Comparison of ENCODE assay signal across 7 mouse cellular contexts in the genomic region with DNA sequence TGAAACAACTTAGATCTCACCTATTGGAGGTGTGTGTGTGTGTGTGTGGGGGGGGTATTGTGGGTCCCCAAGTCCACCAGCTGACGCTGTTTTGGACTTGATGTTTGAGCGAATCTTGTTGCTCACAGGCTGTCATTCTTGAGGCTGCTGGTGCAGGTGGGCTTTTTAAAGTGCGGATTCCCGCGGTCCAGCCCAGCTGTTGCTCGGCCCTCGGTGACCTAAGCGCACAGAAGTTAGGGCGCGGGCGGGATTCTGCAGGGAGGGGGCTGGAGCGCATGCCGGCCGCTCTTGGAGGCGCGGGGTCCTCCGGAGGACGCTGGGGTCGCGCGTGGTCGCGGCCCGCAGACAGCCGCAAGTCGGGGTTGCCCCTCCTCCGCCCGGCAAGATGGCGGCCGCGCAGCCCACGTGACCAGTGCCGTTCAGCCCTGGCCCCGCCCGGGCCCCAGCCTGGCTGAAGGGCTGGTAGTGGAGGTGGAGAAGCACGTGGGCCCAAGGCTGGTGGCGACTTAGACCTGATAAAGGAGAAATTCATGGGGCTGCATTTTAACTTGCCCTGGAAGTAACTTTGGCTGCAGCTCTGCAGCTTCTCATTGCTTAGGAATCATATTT. TPM values are rescaled to one million over a fixed set of nuclear protein-coding genes. Genes with fewer than 3 reads are reported as not detected.
DNase-seq lines count a peak whose midpoint lies in the region; ATAC-seq lines count a peak whose summit lies in the region.

No protein-coding gene starts in this region.

- under 1% methylated on average over 37 of the region's 37 CpGs for WGBS in limb, embryonic 10.5 days
- 0% methylated on average over 34 of the region's 37 CpGs for WGBS in midbrain, embryonic 12.5 days

- H3K4me2 ChIP-seq in midbrain, embryonic 12.5 days (replicated peaks) = peak overlapping the region; percentile 96

- no peaks in the 10 kb centered on the region for H3K9me3 ChIP-seq in limb, embryonic 10.5 days (replicated peaks)
- H3K9me3 ChIP-seq in midbrain, embryonic 12.5 days = no peaks in the 10 kb centered on the region

- no peaks in the 10 kb centered on the region for H3K36me3 ChIP-seq in limb, embryonic 10.5 days
- no peaks in the 10 kb centered on the region for H3K36me3 ChIP-seq in midbrain, embryonic 12.5 days

- H3K27ac ChIP-seq in limb, embryonic 10.5 days = peak overlapping the region; percentile 92
- H3K27ac ChIP-seq in midbrain, embryonic 12.5 days (replicated peaks) = peak overlapping the region; percentile 52; the same call in 1 of the 2 replicates

- peak; percentile 82 for DNase-seq in adrenal gland, adult 8-10 months
- peak; percentile 89 for DNase-seq in embryo, embryonic 9.5 days (ENCODE audit: extremely low spot score)
- DNase-seq in kidney, adult 11 months = peak; percentile 87
- peak; percentile 93 for DNase-seq in limb, embryonic 10.5 days (ENCODE audit: low spot score)
- peak; percentile 86 for DNase-seq in skeletal muscle tissue, adult 2 months (ENCODE audit: low read depth, low spot score)

- H3K27me3 ChIP-seq in limb, embryonic 10.5 days (ENCODE audit: low read depth, poor library complexity, severe bottlenecking) = peaks cover 9% of the 10 kb centered on the region; the same call in 1 of the 2 replicates
- no peaks in the 10 kb centered on the region for H3K27me3 ChIP-seq in midbrain, embryonic 12.5 days

- ATAC-seq in granulocyte monocyte progenitor cell, adult 5-6 weeks (replicated peaks; ENCODE audit: poor library complexity, severe bottlenecking) = peak; percentile 41
- ATAC-seq in midbrain, embryonic 12.5 days (ENCODE audit: low FRiP score, low read depth) = peak; percentile 66

- peaks cover 45% of the 10 kb centered on the region for H3K4me1 ChIP-seq in limb, embryonic 10.5 days
- peaks cover 27% of the 10 kb centered on the region for H3K4me1 ChIP-seq in midbrain, embryonic 12.5 days

- peak overlapping the region; percentile 63 for H3K9ac ChIP-seq in midbrain, embryonic 12.5 days (replicated peaks)

- H3K4me3 ChIP-seq in limb, embryonic 10.5 days = peak overlapping the region; percentile 85
- H3K4me3 ChIP-seq in midbrain, embryonic 12.5 days = peak overlapping the region; percentile 69

RNA-seq across cellular contexts. Expression of a gene that starts 3.5 kb away (rescaled TPM):
- total RNA-seq in adrenal gland, adult 8-10 months (2022) = 10 to 100 TPM; 18.1 to 20.1 (median 19.8) TPM
- 14.8 and 18.7 TPM in 2 replicates for total RNA-seq in granulocyte monocyte progenitor cell, adult 5-6 weeks (2014; fragmentation: Nextera tagmentation)
- 13.7 and 15.9 TPM in 2 replicates for total RNA-seq in granulocyte monocyte progenitor cell, adult 5-6 weeks (2017)
- 1.4 TPM in 2 replicates for polyA plus RNA-seq in limb, embryonic 10.5 days (2016; fragmentation: Nextera tagmentation; extraction: Ambion mirVana)
- polyA plus RNA-seq in midbrain, embryonic 12.5 days (2016; fragmentation: Nextera tagmentation; extraction: Ambion mirVana) = 1.7 and 2.2 TPM in 2 replicates

Comparison
In these comparisons a context has a peak if more than half of its experiments do, and no peak if none do; other contexts are left out.
1. Peak in every context shown above with its lines: DNase-seq, ATAC-seq, H3K4me3 ChIP-seq and H3K27ac ChIP-seq.